Mouse (Mus musculus) intestine, postnatal 0 days (tissue): ENCODE data around the gene Kxd1. TPM values are rescaled to one million over a fixed set of nuclear protein-coding genes. Genes with fewer than 3 reads are reported as not detected.

Source experiments
- ATAC-seq: fragments of 200-750 bp; cut with Nextera tagmentation; 2 replicates; pipeline ENCODE4 v1.8.0; 2017; ENCODE audit warnings: mild to moderate bottlenecking, moderate TSS enrichment, moderate library complexity
- H3K27ac ChIP-seq: fragments of 300-500 bp; sonication (generic); 2 replicates; pipeline ENCODE4 v1.5.1; 2014; ENCODE audit warnings: mild to moderate bottlenecking, low read depth, low read length, moderate library complexity
- H3K27me3 ChIP-seq: fragments of 300-500 bp; sonication (generic); replicated peaks from 2 replicates; pipeline ENCODE4 v1.6.1; 2014; ENCODE audit warnings: low read length, mixed read lengths; ENCODE audit not compliant: control insufficient read depth, insufficient read depth
- H3K36me3 ChIP-seq: fragments of 300-500 bp; sonication (generic); 2 replicates; pipeline ENCODE4 v1.6.1; 2014; ENCODE audit warnings: mild to moderate bottlenecking, moderate library complexity; ENCODE audit not compliant: control insufficient read depth, insufficient read depth
- H3K4me1 ChIP-seq: fragments of 300-500 bp; sonication (generic); replicated peaks from 2 replicates; pipeline ENCODE4 v1.6.1; 2014; ENCODE audit warnings: antibody characterized with exemption, low read length, mixed read lengths; ENCODE audit not compliant: control insufficient read depth, insufficient read depth
- H3K4me2 ChIP-seq: fragments of 300-500 bp; sonication (generic); replicated peaks from 2 replicates; pipeline ENCODE4 v1.6.1; 2014; ENCODE audit warnings: low read depth, mild to moderate bottlenecking, moderate library complexity
- H3K4me3 ChIP-seq: fragments of 300-500 bp; sonication (generic); 2 replicates; pipeline ENCODE4 v1.5.1; 2014; ENCODE audit warnings: low read depth, low read length
- H3K9ac ChIP-seq: fragments of 300-500 bp; sonication (generic); 2 replicates; pipeline ENCODE4 v1.6.1; 2014; ENCODE audit warnings: mild to moderate bottlenecking, low read depth, low read length
- H3K9me3 ChIP-seq: fragments of 300-500 bp; sonication (generic); 2 replicates; pipeline ENCODE4 v1.6.1; 2016; ENCODE audit warnings: mixed run types; ENCODE audit not compliant: control insufficient read depth
- CTCF ChIP-seq: sonication (generic); IDR thresholded peaks from 2 replicates; pipeline ENCODE4 v1.5.1; 2016; ENCODE audit warnings: low read depth, mild to moderate bottlenecking, control low read depth, antibody characterized with exemption, moderate library complexity
- WGBS: fragments of 180-500 bp; shearing (Covaris S2); extraction: QIAGEN DNeasy Blood & Tissue Kit; methylation state at CpG from one replicate; pipeline ENCODE4 v1.1.7; 2014; 5-methylcytosine and 5-hydroxymethylcytosine counted together
- polyA plus RNA-seq: library from polyadenylated mRNA; unstranded; fragments of >200 nt; fragmentation: Nextera tagmentation; extraction: Ambion mirVana; gene quantifications from 2 replicates; pipeline ENCODE4 v1.2.1, GENCODE M21; 2015

Gene Kxd1
- polyA plus RNA-seq, 1 experiment from 2014 or later = 46.4 TPM

- H3K36me3 ChIP-seq = peaks cover 7% of the 10 kb centered on the region; the same call in 1 of the 2 replicates
- H3K9ac ChIP-seq = no peak overlapping the region
- H3K4me1 ChIP-seq = peaks cover 5% of the 10 kb centered on the region
- WGBS = 85% methylated on average over 4 of the region's 4 CpGs
- no peak overlapping the region for H3K4me3 ChIP-seq
- no peak for ATAC-seq
- H3K27me3 ChIP-seq = no peaks in the 10 kb centered on the region
- no peak overlapping the region for H3K4me2 ChIP-seq
- TF ChIP-seq CTCF = no peak
- H3K9me3 ChIP-seq = no peaks in the 10 kb centered on the region
- H3K27ac ChIP-seq = no peak overlapping the region
These were observed 59.0 kb downstream of the Kxd1 start for GRCm38 (mm10) chr8:70468733-70469132.

GRCm38 (mm10) chr8:70467907-70468306 is 59.8 kb downstream of the Kxd1 start:
- H3K27me3 ChIP-seq = no peaks in the 10 kb centered on the region
- no peak for ATAC-seq
- H3K36me3 ChIP-seq = peaks cover 7% of the 10 kb centered on the region; the same call in 1 of the 2 replicates
- no peak for TF ChIP-seq CTCF
- H3K9ac ChIP-seq = no peak overlapping the region
- WGBS = 57% methylated on average over 1 of the region's 1 CpGs
- no peak overlapping the region for H3K27ac ChIP-seq
- H3K4me3 ChIP-seq = no peak overlapping the region
- H3K9me3 ChIP-seq = no peaks in the 10 kb centered on the region
- no peak overlapping the region for H3K4me2 ChIP-seq
- H3K4me1 ChIP-seq = peaks cover 5% of the 10 kb centered on the region

- TF ChIP-seq CTCF = no peak
- Histone ChIP-seq H3K9ac (no peak overlapping the region), H3K27me3 (no peaks in the 10 kb centered on the region), H3K27ac (no peak overlapping the region), H3K4me2 (no peak overlapping the region), H3K9me3 (no peaks in the 10 kb centered on the region), H3K4me1 (peaks cover 5% of the 10 kb centered on the region), H3K36me3 (peaks cover 7% of the 10 kb centered on the region; the same call in 1 of the 2 replicates), H3K4me3 (no peak overlapping the region)
- 59% methylated on average over 5 of the region's 5 CpGs for WGBS
- ATAC-seq = no peak
These were observed 60.5 kb downstream of the Kxd1 start for GRCm38 (mm10) chr8:70467229-70467725.

GRCm38 (mm10) chr8:70466771-70467170 is 61.0 kb downstream of the Kxd1 start:
- 53% methylated on average over 11 of the region's 11 CpGs for WGBS
- no peak for TF ChIP-seq CTCF
- no peak for ATAC-seq
- Histone ChIP-seq H3K27ac (no peak overlapping the region), H3K4me2 (no peak overlapping the region), H3K9ac (no peak overlapping the region), H3K4me3 (no peak overlapping the region), H3K4me1 (peaks cover 5% of the 10 kb centered on the region), H3K27me3 (no peaks in the 10 kb centered on the region), H3K36me3 (peaks cover 7% of the 10 kb centered on the region; the same call in 1 of the 2 replicates), H3K9me3 (no peaks in the 10 kb centered on the region)

GRCm38 (mm10) chr8:70466305-70466704 is 61.5 kb downstream of the Kxd1 start:
- no peak for ATAC-seq
- Histone ChIP-seq H3K4me1 (peaks cover 5% of the 10 kb centered on the region), H3K9me3 (no peaks in the 10 kb centered on the region), H3K4me3 (no peak overlapping the region), H3K9ac (no peak overlapping the region), H3K4me2 (no peak overlapping the region), H3K27ac (no peak overlapping the region), H3K36me3 (peaks cover 7% of the 10 kb centered on the region; the same call in 1 of the 2 replicates), H3K27me3 (no peaks in the 10 kb centered on the region)
- TF ChIP-seq CTCF = no peak
- 80% methylated on average over 4 of the region's 4 CpGs for WGBS

- no peak for ATAC-seq
- WGBS = over 99% methylated on average over 4 of the region's 4 CpGs
These were observed 62.1 kb downstream of the Kxd1 start for GRCm38 (mm10) chr8:70465701-70466100.

More at GRCm38 (mm10) chr8:70465701-70466100, 62.1 kb downstream of the Kxd1 start:
- Histone ChIP-seq H3K27me3 (no peaks in the 10 kb centered on the region), H3K36me3 (peaks cover 7% of the 10 kb centered on the region; the same call in 1 of the 2 replicates), H3K27ac (no peak overlapping the region), H3K4me3 (no peak overlapping the region), H3K4me2 (no peak overlapping the region), H3K9me3 (no peaks in the 10 kb centered on the region), H3K9ac (no peak overlapping the region), H3K4me1 (peaks cover 5% of the 10 kb centered on the region)
- no peak for TF ChIP-seq CTCF
